Mouse (Mus musculus) erythroblast, embryonic 14.5 days (primary cell): Measurements from ENCODE around the gene Rab23. TPM values are rescaled to one million over a fixed set of nuclear protein-coding genes. Genes with fewer than 3 reads are reported as not detected.

Experiments used
- H3K27me3 ChIP-seq: 2 replicates; pipeline ENCODE4 v1.6.1; 2012; ENCODE audit warnings: inconsistent platforms; ENCODE audit not compliant: control insufficient read depth
- H3K36me3 ChIP-seq: 2 replicates; pipeline ENCODE4 v1.6.1; 2012; ENCODE audit warnings: mild to moderate bottlenecking, inconsistent platforms; ENCODE audit not compliant: control insufficient read depth
- H3K4me1 ChIP-seq: 2 replicates; pipeline ENCODE4 v1.6.1; 2012; ENCODE audit warnings: inconsistent platforms; ENCODE audit not compliant: control insufficient read depth
- H3K4me3 ChIP-seq: replicated peaks from 2 replicates; pipeline ENCODE3; 2012; ENCODE audit warnings: moderate library complexity, mild to moderate bottlenecking, inconsistent platforms
- H3K9me3 ChIP-seq: 2 replicates; pipeline ENCODE4 v1.6.1; 2012; ENCODE audit warnings: low read length, inconsistent platforms, mixed read lengths; ENCODE audit not compliant: control insufficient read depth
- GATA1 ChIP-seq: IDR thresholded peaks from 2 replicates; pipeline ENCODE4 v1.6.1; 2012; ENCODE audit warnings: low read length, inconsistent platforms, mixed read lengths
- TAL1 ChIP-seq: IDR thresholded peaks from 3 replicates; pipeline ENCODE4 v1.6.1; 2012; ENCODE audit warnings: low read length, inconsistent platforms, mixed read lengths
- polyA plus RNA-seq: library from polyadenylated mRNA; stranded (reverse); fragments of >175 nt; gene quantifications from 2 replicates; pipeline ENCODE4 v1.2.3, GENCODE M21; 2012

The Rab23 gene
- 0.07 and 0.15 TPM in 2 replicates for polyA plus RNA-seq

- TF ChIP-seq GATA1 (no peak), TAL1 (no peak)
- Histone ChIP-seq H3K27me3 (peaks cover 22% of the 10 kb centered on the region), H3K9me3 (no peaks in the 10 kb centered on the region), H3K36me3 (peaks cover 23% of the 10 kb centered on the region), H3K4me3 (peak within 1 kb of the TSS; percentile 92), H3K4me1 (peaks cover 22% of the 10 kb centered on the region)
Observed at GRCm38 (mm10) chr1:33719733-33720225, at the start of gene Rab23. TSS of gene Rab23 (plus strand) at chr1:33719887.

DNA sequence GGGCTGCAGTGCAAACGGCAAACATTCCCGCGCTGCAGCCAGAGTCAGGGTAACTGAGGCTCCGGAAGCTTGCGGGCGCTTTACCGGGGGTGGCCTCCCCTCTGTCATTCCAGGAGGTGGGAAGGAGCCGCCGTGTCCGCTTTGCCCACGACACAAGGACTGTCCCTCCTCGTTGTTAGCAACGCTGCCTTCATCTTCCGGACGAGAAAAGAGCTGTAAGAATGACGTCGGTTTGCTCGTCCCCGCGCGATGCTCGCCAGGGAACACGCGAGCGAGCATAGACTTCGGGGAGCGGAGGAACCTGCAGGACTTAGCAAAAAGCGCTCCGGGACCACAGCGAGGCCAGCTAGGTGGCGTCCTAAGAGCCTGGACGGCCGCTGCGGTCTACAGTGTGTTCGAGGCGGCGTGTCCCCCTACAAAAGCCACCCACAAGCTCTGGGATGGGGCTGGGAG, 49.5 kb upstream of the Rab23 start:
- H3K9me3 ChIP-seq: no peaks in the 10 kb centered on the region
- H3K4me3 ChIP-seq: peak overlapping the region; percentile 73
- TF ChIP-seq TAL1: no peak
- TF ChIP-seq GATA1: no peak
- peaks cover 8% of the 10 kb centered on the region for H3K27me3 ChIP-seq
- H3K36me3 ChIP-seq: peaks cover 35% of the 10 kb centered on the region
- H3K4me1 ChIP-seq: peaks cover 66% of the 10 kb centered on the region

DNA sequence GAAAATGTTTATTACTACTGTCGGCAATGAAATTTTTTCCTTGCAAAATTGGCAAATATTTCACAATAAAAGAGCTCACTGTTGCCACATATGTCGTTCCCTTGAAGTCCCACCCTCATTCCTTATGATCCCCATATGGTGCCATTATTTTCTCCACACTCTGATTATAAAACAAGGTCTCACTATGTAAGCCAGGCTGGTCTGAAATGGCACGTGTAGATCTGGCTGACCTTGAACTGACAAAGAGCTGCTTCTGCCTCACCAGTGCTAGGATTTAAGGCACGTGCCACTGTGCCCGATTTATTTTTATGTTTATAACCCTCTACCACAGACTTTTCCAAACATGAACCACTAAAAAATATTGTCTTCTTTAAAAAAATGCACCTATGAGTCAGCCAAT, 48.2 kb upstream of the Rab23 start:
- peaks cover 23% of the 10 kb centered on the region for H3K36me3 ChIP-seq
- H3K4me3 ChIP-seq: no peak overlapping the region
- TF ChIP-seq GATA1 (no peak), TAL1 (no peak)
- H3K9me3 ChIP-seq: no peaks in the 10 kb centered on the region
- H3K27me3 ChIP-seq: peaks cover 12% of the 10 kb centered on the region
- H3K4me1 ChIP-seq: peaks cover 53% of the 10 kb centered on the region

DNA sequence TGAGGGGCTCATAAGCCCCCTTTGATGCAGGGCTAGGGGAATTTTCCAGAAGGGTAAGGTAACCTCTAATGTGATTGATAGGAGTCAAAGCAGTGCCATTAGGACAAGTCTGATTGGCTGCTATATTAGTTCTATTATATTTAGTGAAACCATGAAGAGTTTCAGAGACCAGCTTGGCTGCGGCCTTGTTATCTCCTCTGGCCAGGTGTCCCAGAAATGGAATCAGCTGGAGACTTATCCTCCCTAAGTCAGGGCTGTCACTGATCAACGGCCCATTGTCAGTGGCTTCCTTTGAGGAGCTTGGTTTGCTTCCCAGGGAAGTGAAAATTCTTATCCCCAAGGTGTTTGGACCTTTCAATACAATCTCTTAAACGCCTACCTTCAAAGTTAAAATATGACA, 47.6 kb upstream of the Rab23 start:
- peaks cover 12% of the 10 kb centered on the region for H3K27me3 ChIP-seq
- peak overlapping the region; percentile 4 for H3K4me3 ChIP-seq
- H3K4me1 ChIP-seq: peaks cover 49% of the 10 kb centered on the region
- TF ChIP-seq TAL1 (peak; percentile 77), GATA1 (peak; percentile 58)
- H3K36me3 ChIP-seq: peaks cover 16% of the 10 kb centered on the region
- no peaks in the 10 kb centered on the region for H3K9me3 ChIP-seq

- Histone ChIP-seq H3K36me3 (peaks cover 12% of the 10 kb centered on the region), H3K4me3 (no peak overlapping the region), H3K27me3 (peaks cover 16% of the 10 kb centered on the region), H3K4me1 (peaks cover 44% of the 10 kb centered on the region), H3K9me3 (no peaks in the 10 kb centered on the region)
- TF ChIP-seq TAL1: no peak
- TF ChIP-seq GATA1: no peak
Observed at GRCm38 (mm10) chr1:33672514-33672913, 47.2 kb upstream of the Rab23 start.

DNA sequence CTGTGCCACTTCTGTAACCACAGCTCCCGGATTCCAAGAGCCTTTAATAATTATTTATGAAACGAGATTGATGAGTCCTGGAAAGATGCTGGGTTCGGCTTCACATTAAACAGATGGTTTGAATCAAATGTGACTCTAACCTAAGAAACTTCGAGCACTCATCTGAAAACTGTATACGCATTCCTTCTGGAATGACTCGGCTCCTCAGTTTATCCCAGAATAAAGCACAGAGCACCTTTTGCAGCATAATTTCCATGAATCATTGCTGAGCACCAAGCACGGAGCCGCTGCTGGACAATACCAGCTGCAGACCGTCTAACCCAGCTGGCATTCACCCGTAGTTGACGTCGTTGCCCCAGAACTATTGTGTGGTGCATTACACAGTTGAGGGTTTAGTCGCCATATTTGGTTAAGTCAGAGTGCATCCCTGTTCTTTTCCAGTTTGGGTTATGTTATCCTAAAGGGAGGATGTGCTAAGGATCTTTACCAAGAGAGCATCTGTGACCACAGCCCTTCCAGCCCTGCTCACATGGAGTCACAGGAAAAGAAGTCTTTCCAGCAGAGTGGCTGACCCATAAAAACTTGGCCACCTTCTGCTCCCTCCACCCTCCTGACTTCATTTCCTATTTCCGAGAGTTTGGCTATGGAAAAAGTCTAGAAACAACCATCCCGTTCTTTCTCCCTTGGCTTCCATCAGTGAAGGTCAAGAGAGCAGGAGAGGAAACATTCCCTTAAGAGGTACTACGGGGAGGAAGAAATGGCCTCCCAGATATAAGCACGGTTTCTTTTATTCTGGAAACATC, 46.3 kb upstream of the Rab23 start:
- TF ChIP-seq GATA1: no peak
- TF ChIP-seq TAL1: no peak
- H3K27me3 ChIP-seq: peaks cover 16% of the 10 kb centered on the region

GRCm38 (mm10) chr1:33680435-33680834, 39.3 kb upstream of the Rab23 start:
- TF ChIP-seq GATA1 (no peak), TAL1 (no peak)
- Histone ChIP-seq H3K4me3 (no peak overlapping the region), H3K27me3 (peaks cover 8% of the 10 kb centered on the region), H3K36me3 (no peaks in the 10 kb centered on the region), H3K9me3 (peaks cover 11% of the 10 kb centered on the region), H3K4me1 (no peaks in the 10 kb centered on the region)

More for the DNA sequence above, 46.3 kb upstream of the Rab23 start:
- peaks cover 36% of the 10 kb centered on the region for H3K4me1 ChIP-seq
- H3K36me3 ChIP-seq: peaks cover 4% of the 10 kb centered on the region
- no peaks in the 10 kb centered on the region for H3K9me3 ChIP-seq
- no peak overlapping the region for H3K4me3 ChIP-seq

DNA sequence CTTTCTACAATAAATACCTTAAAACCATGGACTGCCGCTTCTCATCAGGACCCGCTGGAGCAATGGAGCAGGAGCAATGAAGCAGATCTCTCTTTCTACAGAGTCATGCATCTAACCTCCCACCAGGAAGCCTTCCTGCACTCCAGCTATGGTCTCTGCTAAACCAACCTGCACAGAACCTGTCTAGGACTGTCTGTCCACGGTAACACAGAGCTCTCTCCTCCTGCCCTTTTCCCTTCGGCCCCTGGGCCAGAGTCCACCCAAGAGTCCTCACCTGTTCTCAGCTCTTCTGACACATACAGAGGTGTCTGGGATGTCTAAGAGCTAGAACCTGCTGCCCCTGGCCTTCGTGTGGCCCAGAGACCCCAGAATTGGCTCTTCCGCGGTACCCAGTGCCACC, 38.8 kb upstream of the Rab23 start:
- H3K9me3 ChIP-seq: peaks cover 11% of the 10 kb centered on the region
- H3K36me3 ChIP-seq: no peaks in the 10 kb centered on the region
- H3K27me3 ChIP-seq: peaks cover 4% of the 10 kb centered on the region
- TF ChIP-seq TAL1: no peak
- no peak for TF ChIP-seq GATA1
- no peaks in the 10 kb centered on the region for H3K4me1 ChIP-seq
- no peak overlapping the region for H3K4me3 ChIP-seq

DNA sequence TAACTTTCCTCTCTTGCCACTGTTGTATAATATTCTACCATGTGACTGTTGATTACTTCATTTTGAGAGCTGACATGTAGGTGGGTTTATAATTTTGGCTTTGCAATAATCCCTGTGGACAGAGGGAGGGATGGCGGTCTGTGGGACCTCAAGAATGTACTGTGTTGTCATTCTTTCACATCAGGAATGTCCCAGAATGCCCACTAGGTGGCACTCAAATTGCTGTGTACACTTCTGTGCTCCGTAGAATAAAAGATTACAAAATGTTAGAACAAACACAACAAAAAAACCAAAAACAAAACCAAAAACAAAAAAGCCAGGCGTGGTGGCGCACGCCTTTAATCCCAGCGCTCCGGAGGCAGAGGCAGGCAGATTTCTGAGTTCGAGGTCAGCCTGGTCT, 35.2 kb upstream of the Rab23 start:
- no peaks in the 10 kb centered on the region for H3K36me3 ChIP-seq
- no peaks in the 10 kb centered on the region for H3K4me1 ChIP-seq
- no peak for TF ChIP-seq TAL1
- no peak for TF ChIP-seq GATA1
- H3K9me3 ChIP-seq: peaks cover 11% of the 10 kb centered on the region
- no peak overlapping the region for H3K4me3 ChIP-seq
- H3K27me3 ChIP-seq: no peaks in the 10 kb centered on the region; the same call in none of the 2 replicates
